Mouse (Mus musculus): ENCODE results near the gene Pld3. TPM values are rescaled to one million over a fixed set of nuclear protein-coding genes. Genes with fewer than 3 reads are reported as not detected.
"Not testable (repeated sequence)": the region's sequence is repeated elsewhere in the genome, so short reads cannot be mapped to it uniquely, and the experiment has no call there.

Pld3 gene
- total RNA-seq, 2 experiments from 2014 or later = 7.8 to 9.4 TPM

DNA sequence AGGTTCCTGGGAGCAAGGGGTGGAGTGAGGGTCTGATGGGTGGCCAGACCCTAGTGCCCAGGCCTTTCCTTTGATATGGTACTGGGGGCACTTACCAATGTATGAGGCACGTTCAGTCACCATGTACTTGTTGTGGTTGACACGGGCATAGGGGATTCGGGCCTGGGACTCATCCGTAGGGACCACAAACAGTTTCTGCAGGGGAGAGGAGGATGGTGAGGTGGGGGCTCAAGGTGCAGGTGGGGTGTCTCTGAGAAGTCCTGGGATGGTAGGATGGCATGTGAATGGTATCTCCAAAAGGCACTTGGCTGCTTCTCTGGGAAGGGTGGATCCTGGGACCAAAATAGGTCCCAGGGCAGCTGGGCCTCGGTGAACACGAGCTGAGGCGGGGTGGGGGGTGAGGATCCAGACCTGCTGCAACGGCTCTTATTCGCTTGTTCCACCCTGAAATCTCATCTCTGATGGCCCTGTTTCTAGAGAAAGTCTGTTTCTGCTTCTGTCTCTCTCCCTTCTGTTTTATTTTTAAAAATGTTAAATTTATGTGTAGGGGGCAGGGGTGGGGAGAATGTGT is 20.5 kb downstream of the Pld3 start:
- ATAC-seq (replicated peaks; ENCODE audit: low FRiP score, low TSS enrichment, poor library complexity, severe bottlenecking) = no peak

DNA sequence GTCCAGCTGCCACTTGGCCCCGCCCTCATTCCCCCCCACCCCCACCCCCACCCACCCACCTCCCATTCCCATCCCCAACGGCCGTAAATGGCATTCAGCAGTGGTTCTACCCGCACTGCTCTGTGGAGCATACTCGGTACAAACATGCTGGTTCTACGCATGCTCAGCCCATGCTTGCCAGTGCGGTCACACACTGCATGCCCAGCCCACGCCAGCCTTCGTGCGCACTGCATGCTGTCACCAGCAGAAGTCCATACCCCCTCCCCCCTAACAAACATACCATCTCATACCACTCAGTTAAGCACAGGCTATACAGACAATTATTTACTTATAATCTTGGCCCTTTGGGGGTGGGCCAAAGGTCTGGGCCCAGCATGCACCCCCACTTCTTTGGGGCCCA is 21.3 kb downstream of the Pld3 start:
- ATAC-seq (replicated peaks; ENCODE audit: low FRiP score, low TSS enrichment, poor library complexity, severe bottlenecking) = no peak

DNA sequence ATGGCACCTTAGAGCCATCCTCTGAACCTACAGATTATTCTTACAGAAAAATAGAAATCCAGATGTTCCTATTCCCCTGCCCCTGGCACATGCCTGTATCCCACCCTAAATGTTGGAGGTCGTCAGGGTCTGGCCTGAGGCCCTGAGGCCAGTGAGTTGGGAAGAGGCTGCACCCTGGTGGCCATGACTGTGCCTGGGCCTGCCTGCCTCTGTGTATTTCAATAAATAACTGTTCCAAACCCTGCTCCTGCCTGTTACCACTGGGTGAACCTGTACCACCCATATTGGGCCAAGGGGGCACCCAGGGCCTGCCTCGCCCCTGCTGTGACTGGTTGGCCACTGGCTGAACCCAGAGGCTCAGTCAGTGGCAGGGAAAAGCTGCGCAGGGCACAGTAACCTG is 22.1 kb downstream of the Pld3 start:
- no peak for ATAC-seq (replicated peaks; ENCODE audit: low FRiP score, low TSS enrichment, poor library complexity, severe bottlenecking)

DNA sequence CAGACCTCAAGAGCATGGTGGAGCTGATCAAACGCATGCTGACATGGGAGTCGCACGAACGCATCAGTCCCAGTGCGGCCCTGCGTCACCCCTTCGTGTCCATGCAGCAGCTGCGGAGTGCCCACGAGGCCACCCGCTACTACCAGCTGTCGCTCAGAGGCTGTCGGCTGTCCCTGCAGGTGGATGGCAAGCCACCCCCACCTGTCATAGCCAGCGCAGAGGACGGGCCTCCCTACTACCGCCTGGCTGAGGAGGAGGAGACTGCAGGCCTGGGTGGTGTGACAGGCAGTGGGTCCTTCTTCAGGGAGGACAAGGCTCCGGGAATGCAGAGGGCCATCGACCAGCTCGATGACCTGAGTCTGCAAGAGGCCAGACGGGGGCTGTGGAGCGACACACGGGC is 23.9 kb downstream of the Pld3 start:
- no peak for ATAC-seq (replicated peaks; ENCODE audit: low FRiP score, low TSS enrichment, poor library complexity, severe bottlenecking)

DNA sequence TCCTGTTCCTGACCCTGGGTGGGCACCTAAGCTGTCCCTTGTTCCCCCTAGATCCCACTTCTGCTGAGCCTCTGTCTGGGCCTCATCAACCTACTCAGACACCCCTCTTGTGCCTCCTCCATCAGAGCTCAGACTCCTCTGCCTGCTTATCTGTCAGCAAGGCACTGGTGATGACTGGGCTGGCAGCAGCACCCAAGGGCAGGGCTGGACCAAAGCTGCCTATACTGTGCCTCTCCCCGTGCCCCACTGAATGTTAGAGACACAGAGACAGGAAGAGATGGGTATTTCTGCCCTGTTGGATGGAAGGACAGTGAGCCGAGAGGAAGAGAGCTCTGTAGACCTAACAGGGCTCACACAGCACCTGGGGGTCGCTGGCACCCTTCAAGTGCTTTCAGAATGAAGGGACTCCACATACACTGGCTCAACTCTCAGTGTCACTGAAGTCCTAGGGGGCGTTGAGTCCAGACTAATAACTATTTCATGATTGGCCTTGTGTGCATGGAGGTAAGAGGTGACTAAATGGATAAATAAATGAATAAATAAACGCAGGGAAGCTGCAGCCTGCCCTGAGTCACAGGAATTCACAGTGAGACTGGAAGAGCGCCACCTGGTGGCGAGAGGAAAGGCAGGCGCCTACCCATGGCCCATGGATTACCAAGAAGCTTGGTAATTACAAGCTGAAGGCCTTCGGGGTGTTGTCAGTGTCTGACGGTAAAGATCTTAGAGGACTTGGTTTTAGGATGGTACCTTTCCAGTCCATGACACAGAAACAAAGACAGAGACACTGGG is 26.8 kb downstream of the Pld3 start:
- ATAC-seq (replicated peaks; ENCODE audit: low FRiP score, low TSS enrichment, poor library complexity, severe bottlenecking) = peak; percentile 82

DNA sequence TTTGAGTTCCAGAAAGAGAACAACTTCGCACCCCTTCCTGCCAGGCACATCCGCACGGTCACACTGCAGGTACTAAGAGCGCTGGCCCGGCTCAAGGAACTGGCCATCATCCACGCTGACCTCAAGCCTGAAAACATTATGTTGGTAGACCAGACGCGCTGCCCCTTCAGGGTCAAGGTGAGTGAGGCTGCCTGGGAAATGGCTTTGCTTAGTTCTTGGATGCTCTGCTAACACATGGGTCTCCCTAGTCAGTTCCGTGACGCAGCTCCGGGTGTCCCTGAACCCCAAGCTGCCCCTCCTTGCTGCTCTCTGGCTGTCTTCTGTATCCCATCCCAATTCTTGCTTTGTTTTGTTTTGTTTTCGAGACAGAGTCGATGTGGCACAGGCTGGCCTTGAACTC is 29.2 kb downstream of the Pld3 start:
- ATAC-seq (replicated peaks; ENCODE audit: low FRiP score, low TSS enrichment, poor library complexity, severe bottlenecking) = no peak

DNA sequence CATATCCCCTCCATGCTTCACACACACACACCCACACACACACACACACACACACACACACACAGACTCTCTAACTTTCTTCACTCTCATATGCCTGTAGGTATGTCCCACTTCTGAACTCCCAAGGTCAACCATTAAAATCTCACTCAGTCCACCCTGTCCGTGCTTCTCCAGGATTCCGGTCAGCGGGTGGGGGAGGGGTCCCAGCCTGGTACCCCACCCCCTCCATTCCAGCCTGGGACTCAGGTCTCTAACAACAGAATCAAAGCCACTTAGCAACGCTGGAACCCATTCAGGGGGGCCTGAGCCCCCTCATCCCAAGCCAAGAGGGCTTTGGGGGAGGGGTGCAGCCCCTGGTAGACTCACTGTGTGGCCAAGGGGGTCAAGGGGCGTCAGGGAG is 30.1 kb downstream of the Pld3 start, which contains the start of gene Hipk4:
Gene Hipk4, plus strand, starts transcription at position 301 of the 400 bp plus-strand sequence.
- no peak for ATAC-seq (replicated peaks; ENCODE audit: low FRiP score, low TSS enrichment, poor library complexity, severe bottlenecking)

DNA sequence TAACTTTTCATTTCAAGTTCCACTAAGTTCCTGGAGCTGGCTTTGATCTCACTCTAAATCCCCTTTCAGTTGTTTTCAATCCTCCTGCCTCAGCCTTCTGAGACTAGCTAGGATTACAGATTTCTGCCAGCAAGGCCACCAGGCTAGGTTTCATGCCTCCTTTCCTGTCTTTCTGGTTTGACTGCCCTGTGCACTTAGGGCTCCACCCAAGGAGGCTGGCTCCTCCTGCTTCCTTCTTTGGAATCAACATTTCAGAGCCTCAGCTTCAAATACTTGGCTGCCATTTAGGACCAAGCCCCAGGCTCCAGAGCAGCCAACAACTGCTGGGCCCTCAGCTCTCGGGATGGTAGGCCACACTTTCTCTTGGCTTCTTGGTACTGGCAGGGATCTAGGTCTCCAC is 32.4 kb downstream of the Pld3 start:
- no peak for ATAC-seq (replicated peaks; ENCODE audit: low FRiP score, low TSS enrichment, poor library complexity, severe bottlenecking)

DNA sequence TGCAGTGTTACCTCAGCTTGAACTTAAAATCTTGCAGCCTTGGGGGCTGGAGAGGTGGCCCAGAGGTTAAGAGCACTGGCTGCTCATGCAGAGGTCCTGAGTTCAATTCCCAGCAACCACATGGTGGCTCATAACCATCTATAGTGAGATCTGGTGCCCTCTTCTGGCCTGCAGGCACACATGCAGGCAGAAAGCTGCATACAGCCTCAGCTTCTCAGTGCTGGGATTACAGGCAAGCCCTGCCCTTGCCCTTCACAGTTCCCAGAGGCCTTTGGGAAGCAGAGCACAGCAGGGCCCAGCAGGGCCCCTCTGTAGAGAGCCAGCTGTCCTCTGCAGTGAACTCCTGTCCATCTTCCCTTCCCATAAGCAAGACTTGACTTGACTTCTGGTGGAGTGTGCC is 32.9 kb downstream of the Pld3 start:
- ATAC-seq (replicated peaks; ENCODE audit: low FRiP score, low TSS enrichment, poor library complexity, severe bottlenecking) = no peak

DNA sequence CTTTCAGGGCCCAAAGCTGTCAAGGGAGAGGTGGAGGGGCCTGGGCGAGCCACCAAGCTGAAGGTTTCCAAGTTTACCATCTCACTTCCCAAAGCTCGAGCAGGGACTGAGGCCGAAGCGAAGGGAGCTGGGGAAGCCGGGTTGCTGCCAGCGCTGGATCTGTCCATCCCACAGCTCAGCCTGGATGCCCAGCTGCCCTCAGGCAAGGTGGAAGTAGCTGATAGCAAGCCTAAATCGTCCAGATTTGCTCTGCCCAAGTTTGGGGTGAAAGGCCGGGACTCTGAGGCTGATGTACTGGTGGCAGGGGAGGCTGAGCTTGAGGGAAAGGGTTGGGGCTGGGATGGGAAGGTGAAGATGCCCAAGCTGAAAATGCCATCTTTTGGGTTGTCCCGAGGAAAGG is 34.7 kb downstream of the Pld3 start:
- no peak for ATAC-seq (replicated peaks; ENCODE audit: low FRiP score, low TSS enrichment, poor library complexity, severe bottlenecking)

DNA sequence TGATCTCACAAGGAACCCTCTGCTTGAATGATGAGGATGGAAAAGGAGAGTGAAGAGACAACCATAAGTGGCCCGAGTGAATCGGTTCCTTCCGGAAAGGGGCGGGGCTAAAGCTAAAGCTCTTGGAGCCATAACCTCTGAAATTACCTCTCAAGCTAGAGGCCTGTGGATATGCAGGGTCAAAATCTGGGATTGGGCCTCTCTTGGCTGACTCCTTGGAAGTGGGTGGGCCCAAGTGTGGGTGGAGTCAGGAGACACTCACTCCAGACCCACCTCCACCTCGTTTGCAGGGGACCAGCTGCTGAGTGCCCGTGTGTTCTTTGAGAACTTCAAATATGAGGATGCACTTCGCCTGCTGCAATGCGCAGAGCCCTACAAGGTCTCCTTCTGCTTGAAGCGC is 38.1 kb downstream of the Pld3 start:
- ATAC-seq (replicated peaks; ENCODE audit: low FRiP score, low TSS enrichment, poor library complexity, severe bottlenecking) = no peak

DNA sequence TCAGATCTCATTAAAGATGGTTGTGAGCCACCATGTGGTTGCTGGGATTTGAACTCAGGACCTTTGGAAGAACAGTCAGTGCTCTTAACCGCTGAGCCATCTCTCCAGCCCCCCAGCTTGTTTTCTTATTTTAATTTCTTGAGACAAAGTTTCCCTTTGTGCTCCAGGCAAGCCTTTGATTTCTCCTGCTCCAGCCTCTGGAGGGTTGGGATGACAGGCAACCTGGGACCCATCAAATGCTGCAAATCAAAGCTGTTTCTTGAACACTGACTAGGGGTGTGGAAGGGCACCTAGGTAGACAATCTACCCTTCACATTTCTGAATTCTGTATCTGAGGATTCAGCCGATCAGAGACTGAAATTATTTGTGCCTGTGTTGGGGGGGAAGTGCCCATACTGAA is 42.2 kb downstream of the Pld3 start:
- no peak for ATAC-seq (replicated peaks; ENCODE audit: low FRiP score, low TSS enrichment, poor library complexity, severe bottlenecking)

DNA sequence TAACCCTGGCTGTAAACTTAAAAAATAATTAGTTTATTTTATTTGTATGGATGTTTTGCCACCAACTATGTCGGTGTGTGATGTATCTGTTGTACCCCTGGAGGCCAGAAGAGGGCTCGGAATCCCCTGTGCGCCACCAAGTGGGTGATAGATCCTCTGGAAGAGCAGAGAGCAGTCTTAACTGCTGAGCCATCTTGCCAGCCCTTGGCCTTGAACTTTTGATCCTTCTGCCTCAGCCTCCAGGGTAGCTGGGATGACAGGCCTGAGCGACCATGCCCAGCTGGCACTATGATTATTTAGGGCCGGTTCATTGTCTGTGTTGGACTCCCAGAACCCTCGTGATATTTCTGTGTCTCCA is 44.4 kb downstream of the Pld3 start:
- ATAC-seq (replicated peaks; ENCODE audit: low FRiP score, low TSS enrichment, poor library complexity, severe bottlenecking) = peak; percentile 84

DNA sequence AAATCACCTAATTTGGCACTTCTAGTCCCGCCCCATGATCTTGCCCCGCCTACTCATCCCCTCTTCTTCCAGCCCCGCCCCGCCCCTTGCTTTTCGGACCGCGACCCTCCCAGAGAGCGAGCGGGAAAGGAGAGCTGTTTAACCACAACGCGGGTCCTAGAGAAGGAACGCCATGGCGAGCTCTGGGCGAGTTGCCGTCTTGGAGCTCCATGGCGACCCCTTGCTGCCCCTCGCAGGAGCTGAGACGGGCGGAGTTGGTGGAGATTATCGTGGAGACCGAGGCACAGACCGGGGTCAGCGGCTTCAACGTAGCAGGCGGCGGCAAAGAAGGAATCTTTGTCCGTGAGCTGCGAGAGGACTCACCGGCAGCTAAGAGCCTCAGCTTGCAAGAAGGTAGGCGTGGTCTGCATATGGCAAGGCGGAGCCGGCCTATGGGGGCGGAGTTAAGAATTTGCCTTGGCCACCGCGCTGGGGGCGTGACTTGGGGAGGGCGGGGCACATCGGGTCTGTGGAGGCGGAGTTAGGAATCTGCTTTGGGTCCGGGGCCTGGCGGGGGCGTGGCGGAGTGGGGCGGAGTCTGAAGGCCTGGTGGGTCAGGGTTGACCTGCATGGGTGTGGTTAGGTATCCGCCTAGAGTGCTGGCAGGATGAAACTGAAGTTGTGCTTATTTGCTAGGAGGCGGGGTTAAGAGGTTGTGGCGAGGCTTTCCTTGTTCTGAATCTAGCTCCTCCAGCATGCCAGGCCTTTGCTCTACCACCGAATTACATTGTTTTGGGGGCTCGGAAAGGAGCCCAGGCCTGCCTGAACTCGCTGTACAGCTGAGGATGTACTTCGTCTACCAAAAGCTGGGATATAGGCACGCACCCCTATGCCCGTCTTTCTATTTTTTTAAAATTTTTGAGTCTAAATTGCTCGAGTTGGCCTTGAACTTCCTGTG is 45.0 kb downstream of the Pld3 start:
- ATAC-seq (replicated peaks; ENCODE audit: low FRiP score, low TSS enrichment, poor library complexity, severe bottlenecking) = peak; percentile 91

DNA sequence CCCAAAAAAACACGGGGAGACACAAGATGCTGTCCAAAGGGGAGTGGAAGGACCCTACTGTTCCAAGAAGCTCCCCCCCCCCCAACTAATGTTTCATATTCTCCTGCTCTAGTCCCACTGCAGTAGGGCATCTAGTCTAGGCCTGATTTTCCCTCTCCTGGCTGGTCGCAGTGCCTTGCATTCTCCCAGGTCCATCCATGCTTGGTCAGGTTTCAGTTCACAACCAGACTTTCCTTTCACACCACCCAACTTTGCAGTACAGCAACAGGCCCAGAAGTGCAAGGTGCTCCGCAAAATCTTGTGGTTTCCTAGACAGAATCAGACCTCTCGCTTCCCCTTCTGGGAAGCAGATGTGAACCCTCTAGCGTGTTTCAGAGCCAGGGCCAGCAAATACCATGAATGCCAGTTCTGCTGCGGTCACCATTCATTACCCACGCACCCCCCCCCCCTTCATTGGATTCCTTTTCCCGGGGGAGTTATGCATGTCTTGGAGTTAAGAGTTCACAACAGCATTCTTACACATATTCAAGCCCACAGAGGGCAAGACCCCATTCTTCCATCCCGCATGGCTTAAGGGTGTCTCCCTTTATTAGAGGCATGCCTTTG is 46.1 kb downstream of the Pld3 start:
- ATAC-seq (replicated peaks; ENCODE audit: low FRiP score, low TSS enrichment, poor library complexity, severe bottlenecking) = no peak

DNA sequence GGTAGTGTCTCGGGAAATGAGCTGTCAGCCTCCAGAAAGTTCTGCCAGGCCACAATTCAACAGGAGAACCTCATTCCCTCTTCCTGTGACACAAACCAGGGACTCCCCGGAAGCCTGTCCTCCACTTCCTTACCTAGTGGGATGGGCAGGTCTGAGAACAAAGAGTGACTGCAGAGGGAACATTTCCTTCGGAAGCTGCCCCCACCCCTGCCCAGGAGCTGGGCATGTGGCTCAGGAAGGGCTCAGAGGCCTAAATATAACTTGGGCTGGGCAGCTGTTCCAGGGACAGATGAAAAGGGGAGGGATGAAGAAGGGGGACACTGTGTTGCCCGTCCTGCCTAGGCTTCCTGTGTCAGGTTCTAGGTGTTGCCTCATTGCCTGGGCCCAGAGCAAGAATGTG is 51.4 kb downstream of the Pld3 start:
- no peak for ATAC-seq (replicated peaks; ENCODE audit: low FRiP score, low TSS enrichment, poor library complexity, severe bottlenecking)

DNA sequence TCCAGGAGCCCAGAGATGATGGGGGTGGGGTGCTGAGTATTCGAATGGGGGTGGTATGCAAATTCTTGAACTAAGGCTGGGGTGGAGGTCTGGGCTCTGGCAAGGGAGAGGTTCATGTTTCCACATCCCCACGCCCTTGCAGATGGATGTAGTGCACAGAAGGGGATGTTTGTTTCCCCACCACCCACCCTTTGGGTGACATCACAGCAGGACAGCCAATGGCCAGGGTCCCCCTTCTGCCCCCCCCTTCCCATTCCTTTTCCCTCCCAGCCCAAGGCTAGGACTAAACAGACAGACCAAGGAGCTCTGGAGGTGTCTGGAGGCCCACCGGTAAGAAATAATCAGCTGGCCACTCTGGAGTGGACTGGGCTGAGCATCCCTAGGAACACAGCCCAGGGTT is 54.0 kb downstream of the Pld3 start, which contains the start of gene Prx:
Gene Prx, plus strand, starts transcription at position 289 of the 400 bp plus-strand sequence.
- no peak for ATAC-seq (replicated peaks; ENCODE audit: low FRiP score, low TSS enrichment, poor library complexity, severe bottlenecking)

DNA sequence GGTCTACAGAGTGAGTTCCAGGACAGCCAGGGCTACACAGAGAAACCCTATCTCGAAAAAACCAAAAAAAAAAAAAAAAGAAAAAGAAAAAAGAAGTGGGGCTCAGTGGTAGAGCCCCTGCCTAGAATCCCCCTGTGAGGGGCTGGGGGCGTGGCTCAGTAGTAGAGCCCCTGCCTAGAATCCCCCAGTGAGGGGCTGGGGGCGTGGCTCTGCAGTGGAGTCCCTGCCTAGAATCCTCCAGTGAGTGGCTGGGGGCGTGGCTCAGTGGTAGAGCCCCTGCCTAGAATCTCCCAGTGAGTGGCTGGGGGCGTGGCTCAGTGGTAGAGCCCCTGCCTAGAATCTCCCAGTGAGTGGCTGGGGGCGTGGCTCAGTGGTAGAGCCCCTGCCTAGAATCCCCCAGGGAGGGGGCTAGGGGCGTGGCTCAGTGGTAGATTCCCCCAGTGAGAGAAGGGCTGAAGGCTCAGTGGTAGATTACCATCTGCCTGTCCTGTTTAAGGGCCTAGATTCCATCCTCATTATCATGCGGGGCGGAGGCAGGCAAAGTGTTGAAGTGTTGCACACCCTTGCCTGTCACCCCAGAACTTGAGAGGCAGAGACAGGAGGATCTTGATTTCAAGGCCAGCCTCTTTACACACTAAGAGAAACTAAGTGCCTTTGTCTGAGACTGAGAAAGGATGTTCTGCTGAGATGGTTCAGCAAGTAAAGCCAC is 58.2 kb downstream of the Pld3 start:
- not testable (repeated sequence) for ATAC-seq (replicated peaks; ENCODE audit: low FRiP score, low TSS enrichment, poor library complexity, severe bottlenecking)

DNA sequence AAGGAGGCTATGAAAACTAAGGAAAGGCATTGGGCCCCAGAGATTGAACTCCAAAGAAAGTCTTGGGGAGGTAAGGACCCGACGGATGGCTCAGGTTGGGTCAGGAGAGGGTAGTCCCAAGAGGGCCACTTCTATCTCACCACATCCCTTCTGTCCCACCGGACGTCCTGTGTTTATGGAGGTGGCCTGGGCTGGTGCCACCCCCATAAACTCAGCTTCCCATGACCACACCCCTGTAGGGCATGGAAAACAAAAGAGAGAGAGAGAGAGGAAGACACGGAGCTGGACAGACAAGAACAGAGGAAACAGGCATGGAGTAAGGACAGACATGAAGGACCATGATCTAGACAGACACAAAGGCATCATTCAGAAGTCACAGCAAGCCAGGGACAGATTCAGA is 59.6 kb downstream of the Pld3 start:
- no peak for ATAC-seq (replicated peaks; ENCODE audit: low FRiP score, low TSS enrichment, poor library complexity, severe bottlenecking)

Data from megakaryocyte-erythroid progenitor cell, adult 5-6 weeks (primary cell).